Mouse (Mus musculus): Measurements from ENCODE around the gene Upf2.

DNA sequence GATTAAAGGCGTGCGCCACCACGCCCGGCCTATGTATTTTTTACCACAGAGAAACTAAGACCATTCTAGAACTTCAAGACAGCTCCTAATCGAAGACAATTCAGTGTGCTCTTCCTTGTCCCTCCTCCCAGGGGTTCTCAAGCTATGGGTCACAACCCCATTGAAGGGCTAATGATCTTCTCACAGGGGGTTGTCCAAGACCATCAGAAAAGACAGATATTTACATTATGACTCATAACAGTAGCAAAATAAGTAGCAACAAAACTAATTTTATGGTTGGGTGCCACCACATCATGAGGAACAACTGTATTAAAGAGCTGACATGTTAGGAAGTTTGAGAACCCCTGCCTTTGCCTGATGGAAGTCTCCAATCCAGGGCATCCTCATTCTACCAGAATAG, 19.3 kb upstream of the Upf2 start:
- TF ChIP-seq GATA1 (IDR thresholded peaks at IDR 0.05; ENCODE audit: low read length): no peak
- TF ChIP-seq TAL1 (IDR thresholded peaks at IDR 0.05; ENCODE audit: low read length): no peak

Measured in erythroblast, embryonic 14.5 days (primary cell).